Mouse (Mus musculus) kidney, embryonic 15.5 days (tissue): ENCODE data around the gene Adcy7. TPM values are rescaled to one million over a fixed set of nuclear protein-coding genes. Genes with fewer than 3 reads are reported as not detected.
A peak's percentile ranks its signal among the peaks of the same experiment; 100 is the strongest.

Experiments used
- ATAC-seq: fragments of 200-750 bp; cut with Nextera tagmentation; replicated peaks from 2 replicates; pipeline ENCODE4 v1.8.0; 2017; ENCODE audit warnings: moderate TSS enrichment; ENCODE audit not compliant: low FRiP score
- H3K27ac ChIP-seq: fragments of 300-500 bp; sonication (generic); 2 replicates; pipeline ENCODE4 v1.5.1; 2015; ENCODE audit warnings: mild to moderate bottlenecking, inconsistent platforms
- H3K27me3 ChIP-seq: fragments of 300-500 bp; sonication (generic); 2 replicates; pipeline ENCODE4 v1.6.1; 2015; ENCODE audit warnings: inconsistent platforms
- H3K36me3 ChIP-seq: fragments of 300-500 bp; sonication (generic); 2 replicates; pipeline ENCODE4 v1.6.1; 2015; ENCODE audit warnings: inconsistent platforms
- H3K4me1 ChIP-seq: fragments of 300-500 bp; sonication (generic); 2 replicates; pipeline ENCODE4 v1.6.1; 2015; ENCODE audit warnings: inconsistent platforms
- H3K4me2 ChIP-seq: fragments of 300-500 bp; sonication (generic); 2 replicates; pipeline ENCODE4 v1.6.1; 2015; ENCODE audit warnings: moderate library complexity, mild to moderate bottlenecking, inconsistent platforms
- H3K4me3 ChIP-seq: fragments of 300-500 bp; sonication (generic); replicated peaks from 2 replicates; pipeline ENCODE4 v1.5.1; 2015; ENCODE audit warnings: mild to moderate bottlenecking, inconsistent platforms
- H3K9ac ChIP-seq: fragments of 300-500 bp; sonication (generic); 2 replicates; pipeline ENCODE4 v1.6.1; 2015; ENCODE audit warnings: mild to moderate bottlenecking, inconsistent platforms
- H3K9me3 ChIP-seq: fragments of 300-500 bp; sonication (generic); replicated peaks from 2 replicates; pipeline ENCODE4 v1.6.1; 2016; ENCODE audit warnings: inconsistent platforms
- WGBS: fragments of 180-500 bp; shearing (Covaris S2); methylation state at CpG from one replicate; pipeline ENCODE4 v1.1.7; 2015; ENCODE audit warnings: mixed read lengths; 5-methylcytosine and 5-hydroxymethylcytosine counted together
- polyA plus RNA-seq: library from polyadenylated mRNA; unstranded; fragments of >200 nt; fragmentation: Nextera tagmentation; extraction: Ambion mirVana; gene quantifications from 2 replicates; pipeline ENCODE4 v1.2.1, GENCODE M21; 2015

Gene Adcy7
- polyA plus RNA-seq, 1 experiment from 2014 or later = 3.1 TPM

DNA sequence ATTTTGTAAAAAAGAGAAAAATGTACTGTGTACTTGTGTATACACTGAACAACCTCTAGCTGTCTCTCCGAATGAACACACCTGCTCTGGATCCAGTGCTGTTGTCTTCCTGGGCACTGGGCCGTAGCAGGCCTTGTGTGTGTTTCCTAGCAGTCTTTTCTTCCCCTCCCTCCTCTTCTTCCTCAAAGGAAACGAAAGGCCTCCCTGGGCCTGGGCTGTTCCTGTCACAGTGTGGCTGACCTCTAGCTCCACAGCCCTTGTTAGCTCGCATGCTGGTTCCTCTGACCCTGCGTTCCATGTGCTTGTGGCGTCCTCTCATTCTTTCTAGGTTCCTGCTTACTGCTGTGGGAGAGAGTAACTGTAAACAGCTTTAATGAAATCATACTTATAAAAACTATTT is 14.2 kb upstream of the Adcy7 start:
- H3K9ac ChIP-seq = no peak overlapping the region
- 39% methylated on average over 6 of the region's 6 CpGs for WGBS

DNA sequence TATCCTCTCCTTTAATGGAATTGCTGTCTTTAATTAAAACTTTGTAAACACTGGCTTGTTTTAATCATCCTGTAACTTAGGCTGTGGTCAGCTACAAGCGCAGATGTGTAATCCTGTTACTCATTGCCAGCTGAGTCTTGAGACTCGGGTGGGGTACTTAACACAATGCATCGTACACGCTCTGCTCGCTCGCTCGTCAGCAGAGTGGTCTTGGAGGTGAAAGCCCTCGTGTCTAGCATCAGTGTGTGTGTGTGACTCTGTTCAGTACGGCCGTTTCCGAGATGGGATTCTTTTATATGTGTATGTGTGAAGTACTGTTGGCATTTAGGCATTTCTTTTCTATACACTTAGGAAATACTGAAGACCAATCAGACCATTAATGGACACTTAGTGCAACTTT is 13.7 kb upstream of the Adcy7 start:
- no peak overlapping the region for H3K27ac ChIP-seq
- H3K4me1 ChIP-seq = peaks cover 17% of the 10 kb centered on the region
- H3K36me3 ChIP-seq = peaks cover 44% of the 10 kb centered on the region
- no peak overlapping the region for H3K4me2 ChIP-seq
- no peak for ATAC-seq
- H3K27me3 ChIP-seq = no peaks in the 10 kb centered on the region
- 77% methylated on average over 11 of the region's 11 CpGs for WGBS
- no peak overlapping the region for H3K9ac ChIP-seq
- H3K9me3 ChIP-seq = no peaks in the 10 kb centered on the region
- H3K4me3 ChIP-seq = no peak overlapping the region

More for the DNA sequence above, 14.2 kb upstream of the Adcy7 start:
- peaks cover 12% of the 10 kb centered on the region for H3K4me1 ChIP-seq
- peak overlapping the region; percentile 41; the same call in 1 of the 2 replicates for H3K27ac ChIP-seq
- H3K4me2 ChIP-seq = no peak overlapping the region
- H3K9me3 ChIP-seq = no peaks in the 10 kb centered on the region
- H3K4me3 ChIP-seq = no peak overlapping the region
- no peaks in the 10 kb centered on the region for H3K27me3 ChIP-seq
- no peak for ATAC-seq
- H3K36me3 ChIP-seq = peaks cover 46% of the 10 kb centered on the region

DNA sequence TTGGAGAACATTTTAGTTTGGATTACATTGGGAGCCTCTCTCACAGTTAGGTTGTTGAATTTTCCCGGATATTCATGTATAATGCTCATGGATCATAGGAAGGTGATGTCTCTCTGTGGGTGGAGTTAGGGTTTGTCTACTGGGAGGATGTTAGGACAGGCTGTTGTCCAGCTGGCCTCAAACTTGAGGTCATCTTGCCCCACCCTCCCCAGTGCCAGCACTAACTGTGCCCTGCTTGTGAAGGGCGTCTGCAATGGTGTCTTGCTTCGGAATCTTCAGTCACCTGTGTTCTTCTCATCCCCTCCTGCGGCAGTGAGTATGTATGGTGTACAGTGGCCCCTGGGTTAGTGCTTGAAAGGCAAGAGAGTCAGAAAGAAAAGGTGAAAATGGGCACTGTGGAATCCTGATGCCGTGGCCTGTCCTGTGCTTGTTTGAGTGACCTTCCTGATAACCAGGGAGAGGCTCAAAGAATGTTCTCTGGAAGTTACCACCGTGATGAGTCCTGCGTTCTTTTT is 11.7 kb upstream of the Adcy7 start:
- ATAC-seq = no peak
- no peak overlapping the region for H3K4me3 ChIP-seq
- H3K27ac ChIP-seq = no peak overlapping the region
- H3K36me3 ChIP-seq = peaks cover 27% of the 10 kb centered on the region
- H3K9me3 ChIP-seq = no peaks in the 10 kb centered on the region
- no peaks in the 10 kb centered on the region for H3K27me3 ChIP-seq
- H3K4me2 ChIP-seq = no peak overlapping the region
- H3K9ac ChIP-seq = no peak overlapping the region
- WGBS = 90% methylated on average over 7 of the region's 7 CpGs
- H3K4me1 ChIP-seq = peaks cover 22% of the 10 kb centered on the region

DNA sequence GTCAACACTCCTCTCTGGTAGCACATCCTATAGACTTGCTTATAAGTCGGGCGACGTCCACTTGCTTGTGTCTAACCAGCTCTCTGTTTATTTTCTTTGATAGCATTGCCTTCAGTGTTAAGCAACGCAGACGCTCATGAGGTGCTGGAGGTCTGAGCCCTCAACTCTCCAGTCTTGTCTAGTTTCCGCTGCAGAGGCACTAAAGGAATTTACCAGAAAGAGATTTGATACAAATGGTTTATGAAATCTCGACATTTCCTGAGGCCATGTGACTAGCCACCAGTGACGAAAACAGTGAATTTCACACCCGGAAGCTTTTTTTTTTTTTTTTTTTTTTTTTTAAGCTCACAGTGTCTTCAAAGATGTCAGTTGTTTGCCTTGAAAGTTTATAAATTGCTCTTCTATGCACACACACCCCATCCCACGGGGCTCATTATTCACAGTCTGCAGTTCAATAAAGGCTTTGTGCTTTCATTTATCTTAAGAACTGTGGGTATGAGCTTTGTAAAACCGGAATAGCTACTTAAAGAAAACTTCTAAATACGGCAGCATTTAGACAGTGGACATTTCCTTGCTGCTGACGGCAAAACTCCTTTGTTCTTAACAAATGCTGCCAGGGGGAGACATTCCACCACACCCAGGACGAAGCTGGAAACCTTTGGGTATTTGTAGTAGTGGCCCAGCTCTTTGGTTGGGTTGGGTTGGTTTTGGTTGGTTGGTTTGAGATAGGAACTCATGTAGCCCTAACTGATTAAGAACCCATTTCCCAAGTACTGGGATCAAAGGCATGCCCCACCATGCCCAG is 9.2 kb upstream of the Adcy7 start:
- Histone ChIP-seq H3K4me1 (peaks cover 18% of the 10 kb centered on the region), H3K4me3 (no peak overlapping the region), H3K4me2 (0 out of 2 replicates have a peak overlapping the region, but pooled peaks have one; percentile 23), H3K9ac (no peak overlapping the region), H3K27ac (peak overlapping the region; percentile 62), H3K36me3 (peaks cover 13% of the 10 kb centered on the region), H3K9me3 (no peaks in the 10 kb centered on the region), H3K27me3 (peaks cover 2% of the 10 kb centered on the region; the same call in 1 of the 2 replicates)
- no peak for ATAC-seq
- WGBS = 34% methylated on average over 14 of the region's 14 CpGs

DNA sequence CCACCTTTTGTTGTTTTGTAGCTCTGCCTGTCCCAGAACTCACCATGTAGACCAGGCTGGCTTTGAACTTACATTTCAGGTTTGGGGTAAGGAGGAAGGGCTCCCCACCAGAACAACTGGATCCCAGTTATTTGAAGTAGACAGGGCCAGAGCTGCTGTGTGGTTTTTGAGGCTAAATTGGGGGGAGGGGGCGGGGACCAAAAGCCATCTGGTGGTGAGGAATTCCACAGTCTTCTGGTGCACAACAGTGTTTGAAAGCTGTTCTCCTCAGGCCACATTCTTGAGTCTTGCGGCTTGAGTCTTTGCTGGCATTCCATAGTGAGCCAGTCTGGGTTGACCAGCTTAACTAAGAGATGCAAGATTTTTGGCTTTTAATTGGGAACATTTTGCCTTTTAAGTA is 6.7 kb upstream of the Adcy7 start:
- no peak; the same call in 1 of the 2 replicates for ATAC-seq

DNA sequence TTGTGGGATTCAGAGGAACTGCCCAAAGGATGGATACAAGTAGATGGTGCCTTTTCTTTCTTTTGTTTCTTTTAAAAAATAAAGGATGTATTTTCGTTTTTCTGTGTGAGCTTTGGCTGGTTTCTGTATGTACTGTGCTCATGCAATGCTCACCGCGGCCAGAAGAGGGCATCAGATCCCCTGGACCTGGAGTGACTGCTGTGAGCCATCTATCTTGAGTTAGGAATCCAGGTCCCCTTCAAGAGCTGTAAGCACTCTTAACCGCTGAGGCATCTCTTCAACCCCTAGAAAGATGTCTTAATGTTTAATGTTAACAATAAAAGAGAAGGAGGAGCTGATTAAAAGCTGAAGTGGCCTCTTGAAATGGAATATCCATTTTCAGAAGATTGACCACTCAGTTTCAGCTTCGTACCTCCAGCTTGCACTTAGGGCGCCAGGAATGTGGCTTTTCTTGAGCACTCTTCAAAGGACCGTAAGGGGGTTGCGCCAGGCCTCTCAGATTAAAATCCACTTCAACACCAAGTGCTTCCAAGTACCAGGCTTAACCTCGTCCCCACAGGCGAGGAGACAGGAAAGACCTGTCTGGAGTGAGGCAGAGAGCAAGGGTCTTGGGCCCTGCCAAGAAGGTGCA is 5.9 kb upstream of the Adcy7 start:
- Histone ChIP-seq H3K4me2 (no peak overlapping the region), H3K27me3 (peaks cover 3% of the 10 kb centered on the region; the same call in 1 of the 2 replicates), H3K9me3 (no peaks in the 10 kb centered on the region), H3K36me3 (no peaks in the 10 kb centered on the region), H3K4me3 (no peak overlapping the region), H3K27ac (no peak overlapping the region), H3K9ac (no peak overlapping the region), H3K4me1 (peaks cover 17% of the 10 kb centered on the region)
- ATAC-seq = no peak
- WGBS = 54% methylated on average over 10 of the region's 10 CpGs

More for the DNA sequence above, 6.7 kb upstream of the Adcy7 start:
- Histone ChIP-seq H3K9me3 (no peaks in the 10 kb centered on the region), H3K4me1 (peaks cover 17% of the 10 kb centered on the region), H3K4me3 (no peak overlapping the region), H3K36me3 (peaks cover 3% of the 10 kb centered on the region), H3K27ac (no peak overlapping the region), H3K27me3 (peaks cover 3% of the 10 kb centered on the region; the same call in 1 of the 2 replicates), H3K4me2 (no peak overlapping the region), H3K9ac (no peak overlapping the region)
- WGBS = 18% methylated on average over 2 of the region's 2 CpGs

DNA sequence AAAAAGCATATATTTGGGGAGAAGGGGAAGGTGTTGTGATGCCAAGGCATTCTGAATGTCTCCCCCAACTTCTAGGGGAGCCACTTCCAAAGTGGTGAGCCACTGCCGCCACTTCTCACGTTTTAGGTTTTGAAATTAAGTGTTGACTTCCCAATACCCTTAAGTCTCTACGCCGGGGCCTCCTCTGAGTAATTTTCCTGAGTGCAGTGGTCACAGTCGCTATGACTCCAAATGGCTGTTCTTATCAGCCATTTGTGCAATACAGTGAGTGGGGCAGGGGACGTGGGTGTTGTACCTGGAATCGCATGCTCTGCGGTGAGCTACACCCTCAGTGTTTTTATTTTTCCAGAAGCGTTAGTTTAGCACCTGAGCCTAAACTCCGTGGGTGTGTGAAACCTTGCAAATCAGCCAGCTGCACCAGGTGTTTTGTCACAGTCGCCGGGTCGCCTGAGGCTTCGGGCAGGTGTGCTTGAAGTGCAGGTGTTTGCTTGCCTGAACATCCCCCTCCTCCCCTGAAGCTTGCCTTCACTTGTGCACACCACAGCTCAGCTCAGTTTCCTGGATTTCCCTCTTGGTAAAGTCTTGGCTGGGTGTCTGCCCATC is 5.3 kb upstream of the Adcy7 start:
- WGBS = 80% methylated on average over 14 of the region's 14 CpGs
- Histone ChIP-seq H3K27me3 (peaks cover 3% of the 10 kb centered on the region; the same call in 1 of the 2 replicates), H3K4me3 (no peak overlapping the region), H3K9ac (no peak overlapping the region), H3K36me3 (no peaks in the 10 kb centered on the region), H3K9me3 (no peaks in the 10 kb centered on the region), H3K27ac (no peak overlapping the region), H3K4me1 (peaks cover 17% of the 10 kb centered on the region), H3K4me2 (no peak overlapping the region)
- ATAC-seq = no peak

DNA sequence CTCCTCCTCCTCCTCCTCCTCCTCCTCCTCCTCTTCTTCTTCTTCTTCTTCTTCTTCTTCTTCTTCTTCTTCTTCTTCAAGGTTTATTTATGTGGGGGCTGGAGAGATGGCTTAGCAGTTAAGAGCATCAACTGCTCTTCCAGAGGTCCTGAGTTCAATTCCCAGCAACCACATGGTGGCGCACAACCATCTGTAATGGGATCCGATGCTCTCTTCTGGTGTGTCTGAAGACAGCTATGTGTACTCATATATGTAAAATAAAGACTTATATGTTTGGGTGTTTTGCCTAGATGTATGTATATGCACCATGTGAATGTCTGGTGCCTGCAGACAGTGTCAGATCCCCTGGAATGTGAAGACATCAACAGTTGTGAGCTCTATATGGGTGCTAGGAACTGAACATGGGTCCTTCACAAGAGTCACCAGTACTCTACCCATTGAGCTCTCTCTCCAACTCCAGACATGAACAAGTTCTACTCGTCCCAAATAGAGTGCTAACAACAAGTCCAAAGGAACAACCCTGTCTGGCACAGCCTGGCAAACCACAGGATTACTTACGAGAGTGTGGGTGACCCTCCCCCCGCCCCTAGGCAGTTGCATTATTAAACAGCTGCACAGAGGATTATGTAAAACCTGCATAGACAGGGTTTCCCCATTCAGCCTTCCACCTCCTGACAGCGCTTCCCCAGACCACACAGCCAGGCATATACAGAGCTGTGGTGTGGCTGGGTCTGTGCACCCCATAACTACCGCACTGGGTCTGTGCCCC is 2.9 kb upstream of the Adcy7 start:
- Histone ChIP-seq H3K9me3 (no peaks in the 10 kb centered on the region), H3K36me3 (no peaks in the 10 kb centered on the region), H3K9ac (no peak overlapping the region), H3K4me3 (no peak overlapping the region), H3K27ac (no peak overlapping the region), H3K4me2 (no peak overlapping the region), H3K27me3 (peaks cover 19% of the 10 kb centered on the region), H3K4me1 (peaks cover 15% of the 10 kb centered on the region; the same call in 1 of the 2 replicates)
- WGBS = 71% methylated on average over 7 of the region's 7 CpGs
- ATAC-seq = no peak

DNA sequence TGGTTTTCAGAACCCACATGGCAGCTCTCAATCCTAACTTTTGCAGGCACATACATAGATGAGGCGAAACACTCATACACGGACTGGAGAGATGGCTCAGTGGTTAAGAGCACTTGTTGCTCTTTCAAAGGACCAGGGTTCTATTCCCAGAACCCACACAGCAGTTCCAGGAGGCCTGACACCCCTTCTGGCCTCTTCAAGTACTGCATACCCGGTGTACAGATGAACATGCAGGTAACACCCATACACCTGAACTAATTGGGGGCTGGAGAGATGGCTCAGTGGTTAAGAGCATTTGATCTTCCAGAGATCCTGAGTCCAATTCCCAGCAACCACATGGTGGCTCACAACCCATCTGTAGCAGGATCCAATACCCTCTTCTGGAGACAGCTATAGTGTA is 2.1 kb upstream of the Adcy7 start:
- Histone ChIP-seq H3K4me2 (no peak overlapping the region), H3K27ac (no peak overlapping the region), H3K9ac (no peak overlapping the region), H3K4me3 (no peak overlapping the region), H3K4me1 (peaks cover 15% of the 10 kb centered on the region; the same call in 1 of the 2 replicates), H3K9me3 (no peaks in the 10 kb centered on the region), H3K27me3 (peaks cover 19% of the 10 kb centered on the region), H3K36me3 (no peaks in the 10 kb centered on the region)
- 71% methylated on average over 3 of the region's 3 CpGs for WGBS
- no peak for ATAC-seq

DNA sequence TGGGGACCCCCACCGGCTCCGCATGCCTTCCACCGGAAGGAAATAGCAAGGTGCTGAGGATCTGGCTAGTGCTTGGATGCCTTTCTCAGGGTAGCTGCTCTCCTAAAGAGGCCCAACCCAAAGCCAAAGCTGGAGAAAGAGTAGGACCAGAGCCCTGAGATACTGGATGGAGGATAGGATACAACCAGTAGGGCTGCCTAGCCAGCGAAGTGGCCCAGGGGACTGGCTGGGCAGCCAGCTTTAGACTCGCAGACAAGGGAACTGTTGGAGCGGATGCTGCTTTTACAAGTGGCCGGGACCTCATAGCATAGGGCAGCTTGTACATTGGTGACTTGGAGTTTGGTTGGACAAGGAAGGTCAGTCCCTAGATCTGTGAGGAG is 838 bp downstream of the Adcy7 start:
- H3K9me3 ChIP-seq = no peaks in the 10 kb centered on the region
- H3K9ac ChIP-seq = peak overlapping the region; percentile 61; the same call in 1 of the 2 replicates
- peaks cover 10% of the 10 kb centered on the region; the same call in 1 of the 2 replicates for H3K4me1 ChIP-seq
- H3K27ac ChIP-seq = no peak overlapping the region
- peak overlapping the region; percentile 96 for H3K4me2 ChIP-seq
- peak overlapping the region; percentile 49; the same call in 1 of the 2 replicates for H3K4me3 ChIP-seq
- WGBS = 70% methylated on average over 7 of the region's 7 CpGs
- no peaks in the 10 kb centered on the region for H3K36me3 ChIP-seq
- no peak for ATAC-seq
- H3K27me3 ChIP-seq = peaks cover 16% of the 10 kb centered on the region

DNA sequence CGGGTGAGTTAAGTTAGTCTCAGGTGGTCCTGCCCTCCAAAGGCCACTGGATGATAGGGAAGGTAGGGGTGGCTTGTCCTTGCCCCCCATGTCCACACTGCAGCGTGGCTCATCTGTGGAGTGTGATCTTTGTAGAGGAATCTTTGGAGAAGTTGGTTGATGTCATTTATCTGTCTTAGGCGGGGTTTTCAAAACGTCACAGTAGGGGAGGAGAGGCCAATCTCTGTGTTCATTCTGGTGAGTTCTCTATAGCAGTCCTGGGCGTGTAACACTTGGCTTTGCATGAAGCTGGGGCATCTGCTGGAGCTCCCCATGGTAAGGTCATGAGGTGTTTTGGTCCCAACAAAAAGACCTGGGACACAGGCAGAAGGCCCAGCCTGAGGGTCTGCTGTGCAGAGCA is 1.9 kb downstream of the Adcy7 start:
- Histone ChIP-seq H3K4me2 (no peak overlapping the region), H3K36me3 (no peaks in the 10 kb centered on the region), H3K4me3 (no peak overlapping the region), H3K27me3 (peaks cover 16% of the 10 kb centered on the region), H3K4me1 (peaks cover 10% of the 10 kb centered on the region; the same call in 1 of the 2 replicates), H3K27ac (no peak overlapping the region), H3K9me3 (no peaks in the 10 kb centered on the region), H3K9ac (no peak overlapping the region)
- 88% methylated on average over 5 of the region's 5 CpGs for WGBS
- no peak for ATAC-seq
